Mouse (Mus musculus) adrenal gland, adult (tissue): ENCODE measurements around the gene Ssna1.

Experiments
- DNase-seq, 2 experiments: peaks; one replicate each; pipeline ENCODE4 v3.0.0; 2022 to 2023; ENCODE audit warnings: low spot score in 1 of 2; ENCODE audit not compliant: inconsistent age in 2 of 2

Ssna1 gene

DNA sequence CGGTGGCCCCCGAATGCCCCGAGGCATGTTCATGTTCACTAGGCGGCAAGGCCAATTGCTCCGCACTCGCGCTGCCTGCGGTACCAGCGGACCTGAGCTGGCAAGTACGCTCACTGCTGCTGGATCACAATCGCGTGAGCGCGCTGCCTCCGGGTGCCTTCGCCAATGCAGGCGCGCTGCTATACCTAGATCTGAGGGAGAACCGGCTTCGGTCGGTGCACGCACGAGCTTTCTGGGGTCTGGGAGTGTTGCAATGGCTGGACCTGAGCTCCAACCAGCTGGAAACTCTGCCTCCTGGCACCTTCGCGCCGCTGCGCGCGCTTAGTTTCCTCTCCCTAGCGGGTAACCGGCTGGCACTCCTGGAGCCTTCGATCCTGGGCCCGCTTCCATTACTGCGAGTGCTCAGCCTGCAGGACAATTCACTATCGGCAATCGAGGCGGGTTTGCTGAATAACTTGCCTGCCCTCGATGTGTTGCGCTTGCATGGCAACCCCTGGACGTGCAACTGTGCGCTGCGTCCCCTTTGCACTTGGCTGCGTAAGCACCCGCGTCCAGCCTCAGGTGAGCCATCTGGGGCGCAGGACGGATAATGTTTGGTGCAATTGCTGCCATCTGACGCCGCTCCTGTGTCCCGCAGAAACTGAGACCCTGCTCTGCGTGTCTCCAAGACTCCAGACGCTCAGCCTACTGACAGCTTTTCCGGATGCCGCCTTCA, 18.0 kb upstream of the Ssna1 start:
- DNase-seq, result peak in 1 of 2 experiments; percentile 75

GRCm38 (mm10) chr2:25289651-25290050, 17.4 kb upstream of the Ssna1 start, which contains the start of gene Lrrc26:
Gene Lrrc26, plus strand, starts transcription at chr2:25289915.
- DNase-seq, result no peak

GRCm38 (mm10) chr2:25288734-25289345, 16.6 kb upstream of the Ssna1 start:
- DNase-seq, result no peak

- no peak for DNase-seq
These were observed 15.8 kb upstream of the Ssna1 start, which contains the start of gene Tmem210 for GRCm38 (mm10) chr2:25287927-25288649. Gene Tmem210, plus strand, starts transcription at chr2:25288145.

GRCm38 (mm10) chr2:25286837-25287636, 14.8 kb upstream of the Ssna1 start:
- DNase-seq, result no peak

GRCm38 (mm10) chr2:25286314-25286713, 14.1 kb upstream of the Ssna1 start:
- DNase-seq, result no peak

DNA sequence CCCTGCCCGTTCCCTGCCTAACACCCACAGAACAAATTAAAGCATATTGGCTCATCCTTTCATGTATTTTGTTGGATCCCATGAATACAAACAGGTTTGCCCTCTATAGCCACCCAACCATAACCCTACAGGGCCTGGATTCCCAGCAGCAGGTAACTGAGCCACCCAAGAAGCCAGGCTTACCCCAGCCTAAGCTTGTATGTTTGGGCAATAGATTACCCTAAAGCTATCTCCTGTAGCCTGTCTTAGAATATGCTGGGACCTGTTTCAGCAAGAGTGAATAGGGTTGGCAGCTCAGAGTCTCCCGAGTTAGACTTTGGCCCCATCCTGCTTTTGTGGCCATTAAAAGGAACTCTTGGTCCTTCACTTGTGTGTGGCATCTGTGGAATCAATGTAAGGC, 13.3 kb upstream of the Ssna1 start:
- no peak for DNase-seq

- DNase-seq, result peak; percentile 75 to 92
These were observed 7.0 kb upstream of the Ssna1 start for GRCm38 (mm10) chr2:25278928-25279882.

- no peak for DNase-seq
These were observed 772 bp upstream of the Ssna1 start for GRCm38 (mm10) chr2:25273010-25273409.

DNA sequence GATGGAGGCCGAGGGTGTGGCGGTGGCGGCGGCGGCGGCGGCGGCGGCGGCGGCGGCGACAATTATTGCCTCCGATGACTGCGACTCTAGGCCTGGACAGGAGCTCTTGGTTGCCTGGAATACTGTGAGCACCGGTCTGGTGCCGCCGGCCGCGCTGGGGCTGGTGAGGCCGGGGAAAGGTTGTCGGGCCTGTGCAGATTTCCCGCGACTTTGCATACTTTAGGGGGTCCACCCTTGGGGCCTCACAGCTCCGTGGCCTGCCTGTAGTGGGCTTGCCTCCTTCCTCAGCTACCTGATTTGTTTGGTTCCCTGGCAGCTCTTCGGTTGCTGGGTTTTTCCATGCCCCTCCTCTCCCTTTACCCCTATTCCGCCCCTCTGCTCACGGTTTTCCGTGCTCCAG, 277 bp upstream of the Ssna1 start:
- no peak for DNase-seq

DNA sequence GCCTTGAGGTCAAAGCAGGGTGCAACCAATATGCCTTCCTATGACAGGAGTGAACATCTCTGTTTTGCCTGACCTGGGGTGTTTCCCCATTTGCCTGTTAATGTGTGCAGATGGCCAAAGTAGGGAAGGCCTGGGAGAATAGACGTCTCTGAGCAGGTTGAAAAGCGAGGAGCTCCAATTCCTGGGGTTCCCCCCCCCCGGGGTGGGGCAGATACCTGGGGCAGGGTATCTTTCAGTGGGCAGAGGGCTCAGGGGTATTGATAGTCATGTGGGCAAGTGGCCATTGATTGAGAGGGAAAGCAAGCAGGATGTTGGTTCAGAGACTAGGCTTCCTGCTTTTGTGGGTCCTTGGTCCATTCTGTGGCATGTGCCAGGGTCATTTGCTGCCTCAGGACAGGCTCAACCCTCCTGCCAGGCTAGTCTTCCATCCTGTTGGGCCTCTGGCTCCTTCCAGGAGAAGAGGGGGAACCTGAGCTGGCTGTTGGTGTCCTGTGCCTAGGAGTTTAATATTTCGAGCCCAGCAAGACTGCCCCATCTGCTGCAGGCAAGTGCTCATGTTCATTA, 4.4 kb downstream of the Ssna1 start:
- no peak for DNase-seq

DNA sequence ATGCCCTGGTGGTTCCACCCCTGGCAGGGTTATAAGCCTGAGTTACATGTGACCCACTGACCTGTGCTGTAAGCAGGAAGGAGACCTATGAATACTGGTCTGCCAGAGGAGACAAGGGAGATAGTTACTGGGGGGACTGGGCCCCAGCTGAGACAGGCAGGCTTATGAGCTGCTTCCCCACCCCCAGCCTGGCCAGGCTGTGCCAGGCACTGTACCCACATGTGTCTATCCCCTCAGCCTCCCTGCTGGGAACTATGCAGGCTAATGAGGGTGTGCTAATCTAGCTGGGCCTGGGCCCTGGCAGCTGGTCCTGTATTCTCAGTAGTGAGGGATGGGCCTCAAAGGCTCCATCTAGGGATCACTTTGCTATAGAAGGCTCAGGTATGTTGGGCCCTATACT, 5.0 kb downstream of the Ssna1 start:
- no peak for DNase-seq

DNA sequence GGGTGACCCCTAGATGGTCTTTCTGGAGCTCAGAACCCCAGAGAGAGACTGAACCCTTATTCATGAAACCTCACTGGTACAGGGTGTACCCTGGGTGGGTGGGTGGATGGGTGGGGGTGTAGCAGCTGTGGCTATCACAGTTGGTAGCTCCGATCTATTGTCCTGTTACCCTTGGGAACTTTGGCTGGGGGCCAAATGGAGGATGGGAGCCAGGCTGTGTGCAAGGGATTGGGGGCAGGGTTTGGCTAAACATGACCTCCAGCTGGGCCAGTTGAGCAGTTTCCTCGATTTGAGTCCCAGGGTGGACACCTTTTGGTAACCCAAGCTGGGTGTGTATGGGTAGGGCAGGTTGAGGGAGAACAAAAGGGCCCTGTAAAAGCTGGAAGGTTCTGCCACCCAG, 5.5 kb downstream of the Ssna1 start:
- DNase-seq, result peak in 1 of 2 experiments; percentile 65

GRCm38 (mm10) chr2:25265897-25266656, 6.2 kb downstream of the Ssna1 start:
- no peak for DNase-seq

- DNase-seq, result peak in 1 of 2 experiments; percentile 50
These were observed 7.4 kb downstream of the Ssna1 start for GRCm38 (mm10) chr2:25264851-25265250.

DNA sequence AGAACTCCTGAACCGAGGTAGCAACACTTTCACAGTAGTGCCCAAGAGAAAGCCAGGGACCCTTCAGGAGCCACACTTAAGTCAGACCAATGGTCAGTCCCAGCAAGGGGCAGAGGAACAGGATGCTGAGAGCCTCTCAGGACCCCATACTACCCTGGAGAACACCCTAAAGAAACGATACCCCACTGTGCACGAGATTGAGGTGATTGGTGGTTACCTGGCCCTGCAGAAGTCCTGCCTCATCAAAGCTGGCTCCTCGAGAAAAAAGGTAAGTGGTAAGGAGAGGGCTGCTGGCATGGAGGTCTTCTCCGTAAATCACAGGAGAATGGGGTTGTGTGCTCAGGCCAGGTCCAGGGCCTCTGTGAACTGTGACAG, 8.0 kb downstream of the Ssna1 start:
- no peak for DNase-seq

GRCm38 (mm10) chr2:25263623-25264285, 8.5 kb downstream of the Ssna1 start:
- DNase-seq, result no peak

DNA sequence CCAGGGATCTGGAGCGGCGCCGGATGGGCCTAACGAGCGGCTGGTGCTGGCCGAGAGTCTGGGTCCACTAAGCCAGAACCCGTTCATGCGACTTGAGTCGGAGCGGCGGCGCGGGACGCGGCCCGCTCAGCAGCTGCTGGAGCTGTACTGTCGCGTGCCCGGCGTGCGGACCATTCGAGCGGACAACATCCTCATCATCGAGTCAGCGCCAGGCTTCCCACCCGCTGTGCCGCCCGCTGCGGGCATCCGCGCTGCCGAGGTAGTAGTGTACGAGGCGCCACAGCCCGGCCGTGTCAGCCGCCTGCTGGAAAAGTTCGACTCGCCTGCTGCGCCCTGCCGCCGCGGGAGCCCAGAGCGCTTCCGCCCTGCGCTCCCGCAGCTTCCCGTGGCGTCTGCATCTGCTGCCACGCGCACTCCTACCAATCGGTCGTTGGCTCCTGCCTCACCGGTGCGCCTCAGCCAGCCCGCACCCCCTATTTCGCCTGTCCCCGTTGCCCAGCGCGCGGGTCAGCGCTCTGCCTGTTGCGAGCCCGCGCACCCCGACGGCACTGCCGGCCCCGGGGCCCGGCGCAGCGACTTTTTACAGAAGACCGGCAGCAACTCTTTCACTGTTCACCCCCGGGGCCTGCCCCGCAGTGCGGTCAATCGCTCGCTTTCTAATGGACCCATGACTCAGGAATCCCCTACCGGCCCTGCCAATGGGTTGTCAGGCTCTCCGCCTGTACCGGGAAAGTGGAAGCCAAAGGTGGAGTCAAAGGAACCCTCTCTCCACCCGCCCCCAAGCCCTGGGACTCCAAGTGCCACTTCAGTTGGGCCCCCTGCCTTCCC, 9.2 kb downstream of the Ssna1 start:
- no peak for DNase-seq
